Mouse (Mus musculus) myocyte (in vitro differentiated cells): Measurements from ENCODE around the gene Kcnip1. TPM values are rescaled to one million over a fixed set of nuclear protein-coding genes. Genes with fewer than 3 reads are reported as not detected.

ENCODE experiments used
- H3K27me3 ChIP-seq: one replicate; pipeline ENCODE4 v1.6.1; 2011; ENCODE audit not compliant: control insufficient read depth, insufficient read depth, insufficient read length
- H3K36me3 ChIP-seq: one replicate; pipeline ENCODE4 v1.6.1; 2011; ENCODE audit not compliant: control insufficient read depth, insufficient read depth
- H3K4me2 ChIP-seq: one replicate; pipeline ENCODE4 v1.6.1; 2011; ENCODE audit warnings: low read depth, control low read depth
- H3K4me3 ChIP-seq: one replicate; pipeline ENCODE4 v1.5.1; 2011; ENCODE audit warnings: mild to moderate bottlenecking, control low read depth, moderate library complexity
- H3K79me2 ChIP-seq: one replicate; pipeline ENCODE4 v1.6.1; 2011; ENCODE audit not compliant: control insufficient read depth, insufficient read depth
- H3ac ChIP-seq: one replicate; pipeline ENCODE4 v1.6.1; 2011; ENCODE audit not compliant: control insufficient read depth, insufficient read length
- CEBPB ChIP-seq: IDR thresholded peaks from 2 replicates; pipeline ENCODE4 v1.6.1; 2011; ENCODE audit warnings: mild to moderate bottlenecking, moderate library complexity; ENCODE audit not compliant: poor library complexity, insufficient read depth, severe bottlenecking
- E2F4 ChIP-seq: IDR thresholded peaks from one replicate; pipeline ENCODE4 v1.6.1; 2011; ENCODE audit warnings: mild to moderate bottlenecking, control low read depth, moderate library complexity; ENCODE audit not compliant: insufficient read depth
- MAX ChIP-seq: IDR thresholded peaks from one replicate; pipeline ENCODE4 v1.6.1; 2011; ENCODE audit warnings: low read depth, mild to moderate bottlenecking, control low read depth
- MYOD1 ChIP-seq, 3 experiments: IDR thresholded peaks; one replicate each; pipeline ENCODE4 v1.6.1; 2011; ENCODE audit warnings: control low read depth in 2 of 3, low read depth in 2 of 3, mild to moderate bottlenecking in 2 of 3, moderate library complexity in 1 of 3; ENCODE audit not compliant: insufficient read length in 2 of 3, control insufficient read depth in 1 of 3
- MYOG ChIP-seq, 3 experiments: IDR thresholded peaks; one replicate each; pipeline ENCODE4 v1.6.1; 2011; ENCODE audit warnings: control low read depth in 2 of 3, low read depth in 2 of 3, mild to moderate bottlenecking in 2 of 3; ENCODE audit not compliant: insufficient read length in 2 of 3, control insufficient read depth in 1 of 3, insufficient read depth in 1 of 3
- POLR2A ChIP-seq: IDR thresholded peaks from one replicate; pipeline ENCODE4 v1.6.1; 2011; ENCODE audit warnings: low read depth, mild to moderate bottlenecking, control low read depth, moderate library complexity; ENCODE audit not compliant: insufficient read length
- POLR2AphosphoS2 ChIP-seq: IDR thresholded peaks from one replicate; pipeline ENCODE4 v1.6.1; 2011; ENCODE audit warnings: low read depth, control low read depth; ENCODE audit not compliant: insufficient read length
- REST ChIP-seq: IDR thresholded peaks from one replicate; pipeline ENCODE4 v1.6.1; 2011; ENCODE audit warnings: mild to moderate bottlenecking, control low read depth, moderate library complexity; ENCODE audit not compliant: insufficient read depth, insufficient read length
- SRF ChIP-seq: IDR thresholded peaks from one replicate; pipeline ENCODE4 v1.6.1; 2011; ENCODE audit warnings: low read depth; ENCODE audit not compliant: control insufficient read depth, insufficient read length
- TCF12 ChIP-seq: IDR thresholded peaks from one replicate; pipeline ENCODE4 v1.6.1; 2011; ENCODE audit warnings: mild to moderate bottlenecking, control low read depth; ENCODE audit not compliant: poor library complexity, insufficient read depth, severe bottlenecking
- TCF3 ChIP-seq: IDR thresholded peaks from one replicate; pipeline ENCODE4 v1.6.1; 2011; ENCODE audit warnings: low read depth, control low read depth; ENCODE audit not compliant: insufficient read length
- USF1 ChIP-seq: IDR thresholded peaks from one replicate; pipeline ENCODE4 v1.6.1; 2011; ENCODE audit warnings: low read depth, mild to moderate bottlenecking, control low read depth, moderate library complexity
- polyA plus RNA-seq: library from polyadenylated mRNA; unstranded; fragments of >200 nt; fragmentation: generic; extraction: Trizol; gene quantifications from one replicate; pipeline ENCODE4 v1.2.1, GENCODE M21; 2012; ENCODE audit warnings: missing spikeins

The Kcnip1 gene
- polyA plus RNA-seq, 1 experiment: not detected

DNA sequence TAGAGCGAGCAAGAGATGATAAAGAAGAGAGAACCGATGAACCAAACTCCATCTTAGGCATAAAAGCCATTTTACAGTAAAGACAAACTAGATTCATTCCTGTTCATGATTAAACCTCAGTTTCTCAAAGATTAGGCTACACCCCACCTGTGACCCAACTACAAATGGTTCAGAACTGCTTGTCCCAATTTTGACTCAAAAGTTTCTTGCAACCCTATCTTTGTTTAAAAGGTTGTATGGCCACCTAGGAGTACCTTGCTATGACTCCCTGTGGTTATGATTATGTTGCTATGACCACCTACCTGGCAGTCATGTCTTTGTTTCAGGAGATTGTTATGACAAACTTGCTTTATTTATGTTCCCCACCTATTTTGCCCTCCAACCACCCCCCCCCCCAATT is 14.7 kb upstream of the Kcnip1 start:
- H3K4me3 ChIP-seq: no peak overlapping the region
- H3K79me2 ChIP-seq: no peaks in the 10 kb centered on the region
- H3ac ChIP-seq: no peak overlapping the region
- no peaks in the 10 kb centered on the region for H3K36me3 ChIP-seq
- H3K4me2 ChIP-seq: no peak overlapping the region
- TF ChIP-seq CEBPB (no peak), POLR2A (no peak), MYOD1 (IDR thresholded peaks at IDR 0.05; ENCODE audit: control insufficient read depth in 1 of 3, insufficient read length in 2 of 3, low read depth in 2 of 3) (no peak), USF1 (no peak), MYOG (IDR thresholded peaks at IDR 0.05; ENCODE audit: control insufficient read depth in 1 of 3, insufficient read depth in 1 of 3, insufficient read length in 2 of 3, low read depth in 2 of 3) (no peak)
- H3K27me3 ChIP-seq: no peaks in the 10 kb centered on the region

DNA sequence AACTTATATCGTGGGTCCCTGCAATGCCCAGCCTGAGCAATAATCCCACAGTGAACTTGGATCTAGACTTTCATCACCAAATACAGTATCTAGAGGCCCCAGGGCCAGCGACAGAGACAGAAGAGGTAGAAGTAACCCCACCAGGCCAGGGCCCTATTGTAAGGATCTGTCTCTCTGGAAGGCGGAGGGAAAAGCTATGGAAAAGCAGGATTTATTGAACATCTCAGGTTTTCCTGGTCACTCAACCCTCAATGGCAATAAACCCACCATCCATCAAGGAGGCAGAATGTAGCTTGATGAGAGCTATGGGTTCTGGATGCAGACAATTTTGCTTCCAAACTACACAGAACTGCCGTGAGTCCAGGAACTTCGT is 9.6 kb upstream of the Kcnip1 start:
- Histone ChIP-seq H3K4me2 (no peak overlapping the region), H3K4me3 (no peak overlapping the region), H3ac (no peak overlapping the region), H3K27me3 (no peaks in the 10 kb centered on the region), H3K79me2 (no peaks in the 10 kb centered on the region), H3K36me3 (no peaks in the 10 kb centered on the region)
- TF ChIP-seq SRF (no peak), REST (no peak), USF1 (no peak), TCF3 (no peak), POLR2AphosphoS2 (no peak), MYOG (IDR thresholded peaks at IDR 0.05; ENCODE audit: control insufficient read depth in 1 of 3, insufficient read depth in 1 of 3, insufficient read length in 2 of 3, low read depth in 2 of 3) (no peak), E2F4 (no peak), CEBPB (no peak), TCF12 (no peak), POLR2A (no peak), MAX (no peak)

- no peak for TF ChIP-seq POLR2A
- no peak for TF ChIP-seq USF1
- no peak for TF ChIP-seq MAX
- no peak for TF ChIP-seq MYOG (IDR thresholded peaks at IDR 0.05; ENCODE audit: control insufficient read depth in 1 of 3, insufficient read depth in 1 of 3, insufficient read length in 2 of 3, low read depth in 2 of 3)
- TF ChIP-seq E2F4: no peak
- no peak for TF ChIP-seq SRF
- no peak for TF ChIP-seq TCF12
- no peak for TF ChIP-seq CEBPB
- TF ChIP-seq REST: no peak
- TF ChIP-seq MYOD1 (IDR thresholded peaks at IDR 0.05; ENCODE audit: control insufficient read depth in 1 of 3, insufficient read length in 2 of 3, low read depth in 2 of 3): no peak
- no peak for TF ChIP-seq POLR2AphosphoS2
- no peak for TF ChIP-seq TCF3
- Histone ChIP-seq H3K27me3 (no peaks in the 10 kb centered on the region), H3ac (no peak overlapping the region), H3K4me2 (no peak overlapping the region), H3K36me3 (no peaks in the 10 kb centered on the region), H3K4me3 (no peak overlapping the region), H3K79me2 (no peaks in the 10 kb centered on the region)
Observed at GRCm38 (mm10) chr11:34001938-34002592, 9.1 kb upstream of the Kcnip1 start.

DNA sequence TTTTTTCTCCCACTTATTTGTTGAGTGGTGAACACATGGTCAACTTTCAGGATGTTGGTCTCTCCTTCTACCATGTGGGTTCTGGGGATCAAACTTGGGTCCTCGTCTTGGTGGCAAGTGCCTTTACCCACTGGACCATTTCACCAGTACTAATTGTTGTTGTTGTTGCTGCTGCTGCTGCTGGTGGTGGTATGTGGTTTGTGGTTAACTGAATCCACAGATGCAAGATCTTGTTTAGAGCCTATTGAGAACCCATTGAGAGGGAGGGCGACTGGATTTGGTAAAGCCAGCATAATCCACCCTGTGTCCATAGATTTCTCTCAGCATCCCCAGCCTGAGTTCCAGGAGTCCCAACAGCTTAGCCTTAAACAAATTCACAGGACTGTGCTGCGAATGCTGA is 7.5 kb upstream of the Kcnip1 start:
- no peaks in the 10 kb centered on the region for H3K79me2 ChIP-seq

DNA sequence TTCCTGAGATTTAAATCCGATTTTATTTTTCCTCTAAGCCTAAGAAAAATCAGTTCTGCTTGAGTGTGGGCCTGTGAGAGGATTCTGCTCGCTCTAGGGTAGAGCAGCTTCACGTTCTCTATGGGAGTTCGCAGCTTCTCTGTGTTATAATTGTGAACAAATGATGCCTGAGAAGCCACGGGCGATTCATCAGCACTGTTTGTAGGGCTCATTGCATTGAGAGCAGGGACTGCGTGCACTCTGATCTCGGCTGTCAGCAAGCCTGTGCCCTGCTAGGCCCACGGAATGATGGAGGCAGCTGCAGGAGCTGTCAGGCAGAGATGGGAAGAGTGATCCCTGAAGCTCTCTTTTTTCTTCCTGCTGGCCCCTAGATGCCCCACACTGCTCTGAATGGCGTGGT is 5.3 kb upstream of the Kcnip1 start:
- TF ChIP-seq USF1: no peak
- no peak for TF ChIP-seq MYOD1 (IDR thresholded peaks at IDR 0.05; ENCODE audit: control insufficient read depth in 1 of 3, insufficient read length in 2 of 3, low read depth in 2 of 3)
- TF ChIP-seq MAX: no peak
- TF ChIP-seq POLR2A: no peak
- no peak for TF ChIP-seq E2F4
- no peak for TF ChIP-seq TCF12
- TF ChIP-seq CEBPB: no peak
- no peak for TF ChIP-seq TCF3
- no peak for TF ChIP-seq SRF
- TF ChIP-seq REST: no peak
- no peak for TF ChIP-seq MYOG (IDR thresholded peaks at IDR 0.05; ENCODE audit: control insufficient read depth in 1 of 3, insufficient read depth in 1 of 3, insufficient read length in 2 of 3, low read depth in 2 of 3)
- no peak for TF ChIP-seq POLR2AphosphoS2
- H3K79me2 ChIP-seq: no peaks in the 10 kb centered on the region
- H3K27me3 ChIP-seq: no peaks in the 10 kb centered on the region
- H3K36me3 ChIP-seq: no peaks in the 10 kb centered on the region
- H3K4me3 ChIP-seq: no peak overlapping the region
- H3K4me2 ChIP-seq: no peak overlapping the region
- H3ac ChIP-seq: no peak overlapping the region

More for the DNA sequence above, 7.5 kb upstream of the Kcnip1 start:
- Histone ChIP-seq H3K36me3 (no peaks in the 10 kb centered on the region), H3K4me3 (no peak overlapping the region), H3ac (no peak overlapping the region), H3K4me2 (no peak overlapping the region), H3K27me3 (no peaks in the 10 kb centered on the region)
- TF ChIP-seq USF1 (no peak), CEBPB (no peak), POLR2A (no peak), MAX (no peak), TCF12 (no peak), REST (no peak), E2F4 (no peak), MYOD1 (IDR thresholded peaks at IDR 0.05; ENCODE audit: control insufficient read depth in 1 of 3, insufficient read length in 2 of 3, low read depth in 2 of 3) (no peak), MYOG (IDR thresholded peaks at IDR 0.05; ENCODE audit: control insufficient read depth in 1 of 3, insufficient read depth in 1 of 3, insufficient read length in 2 of 3, low read depth in 2 of 3) (no peak), SRF (no peak), POLR2AphosphoS2 (no peak), TCF3 (no peak)
